Mouse (Mus musculus): ENCODE results near the gene Xirp1. TPM values are rescaled to one million over a fixed set of nuclear protein-coding genes. Genes with fewer than 3 reads are reported as not detected.

Xirp1 gene
- total and polyA plus RNA-seq, 3 experiments = not detected

- Histone ChIP-seq H3K9ac (ENCODE audit: control insufficient read depth, low read depth, low read length, poor library complexity, severe bottlenecking) (no peak overlapping the region), H3K27ac (ENCODE audit: control insufficient read depth, low read depth, low read length) (no peak overlapping the region), H3K4me1 (ENCODE audit: control insufficient read depth in 1 of 2, insufficient read depth in 2 of 2, low read length in 2 of 2) (peaks cover 14 to 18% of the 10 kb centered on the region in 2 experiments), H3K27me3 (ENCODE audit: control insufficient read depth in 1 of 2, insufficient read depth in 2 of 2, low read length in 2 of 2) (no peaks in the 10 kb centered on the region; a peak in 1 of 4 replicates), H3K79me2 (ENCODE audit: control insufficient read depth, insufficient read depth, low read length, poor library complexity) (no peaks in the 10 kb centered on the region), H3K36me3 (ENCODE audit: control insufficient read depth in 1 of 2, insufficient read depth in 2 of 2, low read length in 2 of 2) (peaks cover 0 to 12% of the 10 kb centered on the region in 2 experiments; a peak in 1 of 4 replicates), H3K9me3 (replicated peaks; ENCODE audit: insufficient read depth, low read length) (no peaks in the 10 kb centered on the region), H3K4me3 (ENCODE audit: control insufficient read depth in 1 of 2, insufficient read depth in 1 of 2, low read depth in 2 of 2, low read length in 2 of 2) (no peak overlapping the region)
- TF ChIP-seq CHD1 (IDR thresholded peaks at IDR 0.05; ENCODE audit: low read depth, low read length) (no peak), GABPA (IDR thresholded peaks at IDR 0.05; ENCODE audit: low read depth, low read length) (no peak), MAFK (IDR thresholded peaks at IDR 0.05; ENCODE audit: borderline replicate concordance, low read depth, low read length) (no peak), POLR2AphosphoS5 (IDR thresholded peaks at IDR 0.05; ENCODE audit: borderline replicate concordance, low read depth, low read length) (no peak), SMC3 (IDR thresholded peaks at IDR 0.05; ENCODE audit: low read depth, low read length) (no peak), TCF12 (IDR thresholded peaks at IDR 0.05; ENCODE audit: low read depth, low read length) (no peak), SIN3A (IDR thresholded peaks at IDR 0.05; ENCODE audit: low read length) (no peak)
- DNase-seq (ENCODE audit: low read depth, low spot score) = no peak
These were observed 27.3 kb downstream of the Xirp1 start for GRCm38 (mm10) chr9:119996080-119996479.

GRCm38 (mm10) chr9:119994207-119994606 lies 29.2 kb downstream of the Xirp1 start:
- no peaks in the 10 kb centered on the region for H3K79me2 ChIP-seq (ENCODE audit: control insufficient read depth, insufficient read depth, low read length, poor library complexity)
- no peak overlapping the region for H3K27ac ChIP-seq (ENCODE audit: control insufficient read depth, low read depth, low read length)
- no peaks in the 10 kb centered on the region for H3K27me3 ChIP-seq (ENCODE audit: control insufficient read depth in 1 of 2, insufficient read depth in 2 of 2, low read length in 2 of 2)
- TF ChIP-seq ETS1 (IDR thresholded peaks at IDR 0.05; ENCODE audit: low read depth, low read length) (peak; percentile 74), MEF2A (IDR thresholded peaks at IDR 0.05; ENCODE audit: extremely low read depth, insufficient replicate concordance, low read depth, low read length, poor library complexity, severe bottlenecking) (no peak), GATA1 (IDR thresholded peaks at IDR 0.05; ENCODE audit: low read depth, low read length) (0 out of 2 replicates have a peak, but pooled peaks have one; percentile 11), MAFK (IDR thresholded peaks at IDR 0.05; ENCODE audit: borderline replicate concordance, low read depth, low read length) (peak; percentile 28; the same call in 1 of the 2 replicates), BHLHE40 (IDR thresholded peaks at IDR 0.05; ENCODE audit: borderline replicate concordance, low read depth, low read length) (peak; percentile 77; the same call in 1 of the 2 replicates), USF1 (IDR thresholded peaks at IDR 0.05; ENCODE audit: low read depth, low read length) (peak; percentile 25; the same call in 1 of the 2 replicates)
- peak; percentile 22 for DNase-seq (ENCODE audit: low read depth, low spot score)
- no peaks in the 10 kb centered on the region for H3K9me3 ChIP-seq (replicated peaks; ENCODE audit: insufficient read depth, low read length)
- peaks cover 0 to 12% of the 10 kb centered on the region in 2 experiments; a peak in 1 of 4 replicates for H3K36me3 ChIP-seq (ENCODE audit: control insufficient read depth in 1 of 2, insufficient read depth in 2 of 2, low read length in 2 of 2)
- H3K4me3 ChIP-seq (ENCODE audit: control insufficient read depth in 1 of 2, insufficient read depth in 1 of 2, low read depth in 2 of 2, low read length in 2 of 2) = no peak overlapping the region
- peaks cover 14 to 18% of the 10 kb centered on the region in 2 experiments for H3K4me1 ChIP-seq (ENCODE audit: control insufficient read depth in 1 of 2, insufficient read depth in 2 of 2, low read length in 2 of 2)
- no peak overlapping the region for H3K9ac ChIP-seq (ENCODE audit: control insufficient read depth, low read depth, low read length, poor library complexity, severe bottlenecking)
